Mouse (Mus musculus) skeletal muscle tissue, adult 2 months (tissue): ENCODE data around the gene Lyrm4.
"Not testable (repeated sequence)": the region's sequence is repeated elsewhere in the genome, so short reads cannot be mapped to it uniquely, and the experiment has no call there.

ENCODE experiments used
- DNase-seq: peaks from one replicate; pipeline ENCODE4 v3.0.0-alpha.2; 2012; ENCODE audit warnings: low read depth, low spot score

The Lyrm4 gene

GRCm38 (mm10) chr13:35995231-35995630 is 122.1 kb downstream of the Lyrm4 start:
- DNase-seq: no peak

GRCm38 (mm10) chr13:35994067-35994466 is 123.3 kb downstream of the Lyrm4 start:
- peak; percentile 89 for DNase-seq

DNA sequence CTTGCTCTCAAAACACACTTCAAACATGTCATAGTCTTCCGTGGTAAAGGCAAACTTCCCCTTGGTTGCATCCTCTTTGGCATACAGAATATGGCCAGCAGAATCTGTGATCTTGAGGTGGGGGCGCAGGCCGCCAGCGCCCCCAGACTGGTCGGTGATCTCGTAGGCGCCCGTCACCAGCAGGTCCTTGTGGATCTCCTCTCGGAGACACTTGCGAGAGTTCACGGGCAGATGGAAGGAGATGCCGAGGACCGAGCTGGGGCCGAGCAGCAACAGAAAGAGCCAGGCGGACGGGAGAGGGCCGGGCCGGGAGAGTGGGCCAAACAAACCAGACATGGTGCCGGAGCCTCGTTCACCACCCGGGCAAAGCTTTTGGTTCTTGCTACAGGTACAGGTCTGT is 126.1 kb downstream of the Lyrm4 start:
- not testable (repeated sequence) for DNase-seq

- no peak for DNase-seq
These were observed 128.0 kb downstream of the Lyrm4 start for GRCm38 (mm10) chr13:35989329-35989728.

- DNase-seq: no peak
These were observed 134.3 kb downstream of the Lyrm4 start for GRCm38 (mm10) chr13:35982985-35983384.

- DNase-seq: no peak
These were observed 136.9 kb downstream of the Lyrm4 start for GRCm38 (mm10) chr13:35980471-35980870.

DNA sequence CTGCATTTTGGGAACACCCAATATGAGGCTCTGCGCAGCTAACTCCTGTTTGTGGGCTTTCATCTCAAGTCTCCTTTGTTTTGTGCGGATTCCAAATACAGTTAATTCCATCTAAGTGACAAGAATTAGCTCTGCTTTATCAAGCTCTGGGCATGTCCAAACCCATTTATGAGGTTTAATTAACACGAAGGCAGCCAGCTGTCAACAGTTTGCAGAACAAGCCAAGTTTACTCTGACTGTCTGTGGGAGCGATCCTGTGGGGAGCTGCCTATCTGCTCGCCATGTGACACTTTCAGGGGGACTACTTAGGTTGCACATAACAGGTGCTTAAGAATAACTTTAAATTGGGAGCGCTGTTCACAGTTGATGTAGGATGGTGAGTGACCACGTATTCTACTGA is 140.4 kb downstream of the Lyrm4 start:
- no peak for DNase-seq

GRCm38 (mm10) chr13:35969829-35970228 is 147.5 kb downstream of the Lyrm4 start:
- no peak for DNase-seq

DNA sequence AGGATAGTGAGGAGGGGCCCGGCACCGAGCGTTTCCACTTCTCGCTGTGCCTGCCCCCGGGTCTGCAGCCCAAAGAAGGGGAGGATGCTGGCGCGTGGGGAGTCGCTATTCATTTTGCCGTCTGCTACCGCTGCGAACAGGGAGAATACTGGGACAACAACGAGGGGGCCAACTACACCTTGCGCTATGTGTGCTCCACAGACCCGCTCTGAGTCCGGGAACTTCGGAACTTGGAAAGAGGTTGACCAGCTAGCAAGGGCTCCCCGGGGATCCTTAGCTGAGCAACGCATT is 147.9 kb downstream of the Lyrm4 start:
- DNase-seq: no peak

- no peak for DNase-seq
These were observed 148.5 kb downstream of the Lyrm4 start for GRCm38 (mm10) chr13:35968719-35969430.

- no peak for DNase-seq
These were observed 149.1 kb downstream of the Lyrm4 start for GRCm38 (mm10) chr13:35968131-35968718.

- DNase-seq: no peak
These were observed 149.6 kb downstream of the Lyrm4 start for GRCm38 (mm10) chr13:35967690-35968089.

GRCm38 (mm10) chr13:35963583-35963982 is 153.7 kb downstream of the Lyrm4 start:
- DNase-seq: peak; percentile 21

DNA sequence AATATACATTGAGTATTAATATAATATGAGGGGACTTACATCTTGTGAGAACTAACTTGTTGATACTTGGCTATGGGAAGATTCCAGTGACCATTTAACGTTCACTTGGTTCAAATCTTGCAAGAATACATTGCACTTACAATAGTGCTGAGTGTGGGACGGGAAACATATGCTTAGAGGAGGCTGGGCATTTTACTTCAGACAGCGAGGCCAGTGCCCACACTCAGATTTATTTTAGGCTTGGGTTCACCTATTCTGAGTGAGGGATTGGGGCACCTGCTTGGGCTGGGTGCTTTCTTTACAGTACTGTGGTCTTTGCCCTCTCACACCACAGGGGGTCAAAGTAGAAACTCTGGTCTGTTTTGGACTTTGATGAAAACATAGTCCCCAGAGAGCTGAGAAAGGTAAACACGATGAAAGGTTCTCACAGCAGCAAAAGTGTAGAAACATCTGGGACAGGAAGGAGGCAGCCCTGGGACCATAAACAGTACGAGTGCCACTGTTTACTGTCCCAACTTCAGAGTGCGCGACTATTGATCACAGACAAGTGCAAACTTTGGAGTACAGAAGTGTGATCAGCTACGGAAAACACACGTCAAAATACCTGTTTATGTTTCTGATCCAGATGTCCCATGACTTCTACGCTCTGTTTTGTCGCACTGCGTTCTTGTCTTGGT is 157.8 kb downstream of the Lyrm4 start:
- DNase-seq: no peak

GRCm38 (mm10) chr13:35958539-35958938 is 158.8 kb downstream of the Lyrm4 start, which contains the start of gene Ppp1r3g:
TSS of gene Ppp1r3g (plus strand) at chr13:35958839.
- DNase-seq: no peak

DNA sequence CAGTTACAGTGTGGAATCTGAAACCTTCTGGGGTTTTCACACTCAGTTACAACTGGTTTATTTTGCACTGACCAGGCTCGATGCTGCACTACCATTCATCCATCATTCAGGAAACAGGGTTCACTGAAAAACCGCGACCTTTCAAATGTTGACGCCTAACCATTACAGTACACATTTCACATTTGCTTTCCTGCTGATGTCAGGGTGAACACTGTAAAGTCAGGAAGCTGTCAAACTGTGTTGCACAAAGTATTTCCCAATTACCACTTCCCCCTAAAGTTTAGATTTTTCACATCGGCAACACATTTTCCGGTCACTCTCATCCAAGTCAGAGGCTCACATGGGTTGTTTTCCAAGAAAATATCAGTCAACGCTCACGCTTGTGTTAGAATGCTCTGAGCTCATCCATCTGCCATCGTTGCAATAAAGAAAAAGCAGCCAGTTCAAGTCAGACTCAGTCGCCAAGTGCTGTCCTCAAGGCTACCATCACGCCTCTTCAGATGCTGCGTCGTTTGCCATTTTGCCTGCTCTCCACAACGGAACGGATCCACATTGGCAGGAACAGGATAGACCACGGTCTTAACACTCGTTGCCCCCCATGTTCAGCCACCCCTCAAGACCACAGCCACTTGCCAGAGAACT is 167.4 kb downstream of the Lyrm4 start:
- DNase-seq: no peak

GRCm38 (mm10) chr13:35947354-35948000 is 169.8 kb downstream of the Lyrm4 start:
- DNase-seq: peak; percentile 63

DNA sequence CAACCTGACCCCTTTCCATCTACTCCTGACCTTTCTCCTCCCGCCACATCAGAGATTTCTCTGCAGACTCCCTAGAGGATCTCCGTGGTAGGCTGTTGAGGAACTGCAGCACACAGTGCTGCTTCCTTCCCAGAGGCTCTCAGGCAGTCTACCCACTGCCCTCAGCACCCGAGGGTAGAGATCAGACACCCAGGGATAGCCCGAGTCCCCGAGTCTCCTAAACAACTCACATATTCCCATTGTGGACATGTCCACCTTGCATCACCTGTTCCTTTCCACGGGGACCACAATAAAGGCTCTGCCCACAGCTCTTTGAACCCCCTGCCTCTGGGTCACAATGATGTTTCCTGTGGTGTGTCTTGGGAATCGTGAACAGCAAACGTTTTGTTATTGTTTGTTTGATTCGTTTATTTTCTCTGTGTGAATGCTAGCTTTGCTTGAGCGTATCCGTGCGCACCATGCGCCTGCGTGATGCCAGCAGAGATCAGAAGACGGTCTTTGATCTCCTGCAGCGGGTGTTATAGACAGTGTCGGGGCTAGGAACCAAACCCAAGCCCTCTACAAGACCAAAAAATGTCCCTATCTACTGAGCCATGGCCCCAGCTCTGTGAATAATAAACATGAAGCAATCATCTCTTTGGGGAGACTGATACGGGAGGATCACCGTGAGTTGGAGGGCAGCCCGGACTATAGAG is 170.5 kb downstream of the Lyrm4 start:
- no peak for DNase-seq

GRCm38 (mm10) chr13:35940934-35941333 is 176.4 kb downstream of the Lyrm4 start:
- no peak for DNase-seq

DNA sequence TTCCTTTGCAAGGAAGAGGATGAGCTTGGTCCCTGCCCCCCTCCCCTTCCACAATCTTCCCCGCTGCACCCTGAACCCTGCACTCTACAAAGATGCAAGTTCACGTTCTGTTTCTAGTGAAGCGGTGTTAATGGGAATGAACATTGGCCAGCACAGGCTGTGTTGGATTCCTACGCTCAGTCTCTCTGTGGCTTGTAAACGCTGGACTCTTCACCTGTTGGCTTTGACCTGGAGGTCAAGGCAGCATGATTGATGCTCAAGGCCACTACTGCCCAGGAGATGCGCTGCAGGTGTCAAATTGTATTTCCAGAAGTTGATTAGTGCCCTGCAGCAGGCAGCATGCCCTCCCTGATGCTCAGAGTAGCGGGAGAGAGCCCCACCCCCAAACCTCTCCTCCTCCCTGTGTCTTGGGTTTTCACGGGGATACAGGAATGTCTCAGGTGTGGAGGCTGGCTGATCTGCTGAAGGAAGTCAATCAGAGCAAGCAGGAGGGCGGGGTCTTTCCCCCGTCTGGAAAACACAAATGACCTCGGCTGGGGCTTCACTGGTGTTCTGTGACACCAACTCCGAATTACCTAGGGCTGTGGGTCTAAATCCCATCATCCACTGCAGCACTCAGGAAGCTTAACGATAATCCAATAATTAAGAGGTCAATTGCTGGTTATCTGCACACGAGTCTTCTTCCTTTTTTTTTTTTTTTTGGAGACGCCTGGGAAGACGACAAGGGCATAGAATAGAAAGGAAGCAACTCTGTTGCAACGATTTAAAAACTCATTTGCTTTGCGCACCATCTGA is 177.3 kb downstream of the Lyrm4 start:
- no peak for DNase-seq

- no peak for DNase-seq
These were observed 179.3 kb downstream of the Lyrm4 start for GRCm38 (mm10) chr13:35937991-35938390.
